Mouse (Mus musculus) CD4-positive helper T cell, adult 2 months (primary cell): ENCODE data around the gene Acbd3.

Experiments used
- DNase-seq: peaks from one replicate; pipeline ENCODE4 v3.0.0-alpha.2; 2012; ENCODE audit warnings: low read depth, missing footprints, low spot score

Gene Acbd3

DNA sequence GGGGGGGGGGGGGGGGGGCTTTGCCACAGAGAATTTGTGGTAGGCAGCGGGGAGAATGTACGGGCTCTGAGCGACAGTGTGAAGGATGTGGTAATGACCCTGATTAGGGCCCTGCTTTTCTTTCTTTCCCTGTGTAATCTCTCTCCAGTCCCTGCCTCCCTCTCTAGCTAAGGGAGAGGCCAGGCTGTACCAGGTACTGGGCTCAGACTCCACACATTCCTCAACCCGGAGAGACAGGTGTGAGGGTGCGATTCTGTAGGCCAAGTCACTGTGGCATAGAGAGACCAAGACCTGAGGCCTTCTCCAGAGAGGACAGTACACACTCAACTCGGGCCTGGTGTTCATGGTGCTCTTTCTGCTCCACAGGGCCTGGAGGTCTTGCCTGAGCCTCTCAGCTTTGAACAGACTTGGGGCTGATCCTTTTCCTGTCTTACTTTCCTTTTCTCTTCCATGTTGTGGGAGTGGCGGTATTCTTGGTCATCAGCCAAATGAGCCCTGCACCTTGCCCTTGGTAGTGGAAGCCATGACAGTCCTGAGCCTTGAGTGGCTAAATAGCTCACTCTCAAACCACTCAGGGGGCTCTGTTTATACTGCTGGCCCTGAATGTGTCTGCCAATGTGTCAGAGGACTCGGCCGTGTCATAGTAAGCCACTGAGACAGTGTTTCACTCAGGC lies 57.2 kb downstream of the Acbd3 start:
- no peak for DNase-seq

DNA sequence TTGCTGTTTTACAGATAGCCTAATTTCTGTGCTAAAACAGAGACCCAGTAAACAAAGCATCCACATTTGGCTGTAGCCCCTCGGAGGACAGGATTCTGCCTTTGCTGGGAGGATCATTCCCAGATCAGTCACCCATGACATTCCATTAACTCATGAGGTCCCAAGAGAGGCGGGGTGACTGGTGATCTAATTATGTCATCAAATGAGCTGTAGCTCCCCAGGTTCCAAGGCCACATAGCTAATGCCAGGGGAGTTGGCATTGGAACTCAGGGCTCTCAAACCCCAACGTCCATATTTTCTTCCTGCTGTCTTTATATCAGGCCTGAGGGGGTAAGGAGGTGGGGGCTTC lies 57.7 kb downstream of the Acbd3 start:
- no peak for DNase-seq

DNA sequence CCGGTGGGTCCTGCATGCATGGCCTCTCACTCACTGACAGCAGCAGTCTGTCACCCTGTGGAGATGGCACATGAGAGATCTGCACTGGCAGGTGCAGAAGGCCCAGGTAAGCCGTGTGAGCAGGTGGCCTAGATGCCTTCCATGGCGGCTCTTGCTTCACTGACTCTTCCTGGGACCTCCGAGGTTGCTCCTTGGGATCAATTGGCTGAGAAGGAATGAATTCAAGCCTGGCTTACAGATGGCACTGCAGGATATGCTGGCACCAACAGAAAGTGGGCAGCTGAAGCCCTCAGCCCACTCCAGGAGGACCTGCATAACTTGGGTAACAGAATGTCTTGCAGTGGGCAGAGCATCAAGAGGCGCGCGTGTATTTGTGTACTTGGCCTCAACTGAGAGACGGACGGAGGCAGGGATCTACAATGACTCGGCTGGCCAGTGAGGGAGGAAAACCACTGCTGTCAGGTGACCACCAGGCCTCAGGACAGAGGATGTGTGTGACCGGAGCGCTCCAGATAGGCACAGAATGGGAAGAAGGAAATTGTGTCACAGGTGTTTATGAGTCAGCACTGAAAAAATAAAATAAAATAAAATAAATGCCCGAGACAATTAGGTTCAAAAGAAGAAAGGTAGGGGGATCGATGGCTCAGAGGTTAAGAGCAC lies 66.1 kb downstream of the Acbd3 start:
- DNase-seq = no peak

DNA sequence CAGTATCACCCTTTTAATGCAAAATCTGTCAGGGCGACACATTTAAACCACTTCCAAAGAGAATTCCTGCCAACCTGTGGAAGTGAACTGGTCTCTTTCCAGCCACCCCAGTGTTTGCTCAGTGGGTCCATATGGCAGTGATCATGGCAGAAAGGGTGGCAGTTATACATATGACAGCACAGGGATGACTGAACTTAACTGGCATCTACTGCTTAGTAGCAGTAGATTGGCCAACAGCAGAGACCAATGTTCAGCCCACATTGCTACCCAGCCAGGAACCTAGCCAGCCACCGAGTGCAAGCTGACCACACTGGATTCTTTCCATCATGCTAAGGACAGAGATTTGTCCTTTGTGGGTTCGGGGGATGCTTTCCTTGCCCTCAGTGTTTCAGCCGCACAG lies 67.0 kb downstream of the Acbd3 start:
- DNase-seq = no peak

DNA sequence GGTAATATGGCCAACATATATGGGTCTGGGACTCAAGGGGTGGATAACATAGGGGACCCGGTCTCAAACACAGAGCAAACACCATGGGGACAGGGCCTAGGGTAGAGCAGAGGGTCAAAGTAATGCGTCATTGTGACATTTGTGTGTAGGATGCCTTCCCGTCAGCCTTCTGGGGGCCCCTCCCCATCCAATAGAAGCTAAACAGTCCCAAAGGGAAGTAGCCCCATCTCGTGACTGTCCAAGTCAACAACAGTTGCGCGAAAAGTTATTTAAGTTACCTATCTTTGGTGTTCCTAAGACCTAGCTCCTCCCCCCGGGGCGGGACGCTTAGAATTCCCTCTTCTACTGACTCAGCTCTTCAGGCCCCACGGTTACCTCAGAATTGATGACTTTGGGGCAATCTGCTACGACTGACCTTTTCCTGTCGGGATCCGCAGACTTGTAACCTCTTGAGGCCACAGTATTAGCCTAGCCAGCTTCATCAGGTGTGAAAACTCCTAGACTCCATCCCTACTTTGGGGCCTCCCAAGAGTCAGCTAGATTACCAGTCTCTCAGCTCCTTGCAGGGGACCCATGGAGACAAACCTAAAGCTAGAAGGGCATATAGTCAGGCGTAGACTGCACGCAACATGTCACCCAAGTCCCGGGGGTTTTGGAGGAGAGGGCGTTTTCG lies 67.7 kb downstream of the Acbd3 start:
- DNase-seq = no peak

DNA sequence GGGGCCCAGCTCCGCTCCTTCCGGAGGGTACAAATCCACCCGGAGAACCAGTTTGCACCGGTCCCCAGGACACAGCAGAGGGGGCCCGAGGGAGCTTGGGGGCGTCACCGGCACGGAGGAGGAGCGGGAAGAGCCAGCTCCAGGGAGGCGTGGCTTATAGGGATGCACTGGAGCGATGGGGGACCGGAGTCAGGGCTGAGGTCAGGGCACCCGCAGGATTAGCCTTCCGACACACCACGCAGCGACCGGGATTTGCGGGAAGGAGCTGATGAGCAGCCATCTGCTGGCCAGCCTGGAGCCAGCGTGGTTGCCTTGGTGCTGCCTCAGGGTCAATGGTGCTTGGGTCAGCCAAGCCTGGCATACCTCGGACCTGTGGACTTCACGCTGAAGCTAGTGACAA lies 68.3 kb downstream of the Acbd3 start:
- no peak for DNase-seq

DNA sequence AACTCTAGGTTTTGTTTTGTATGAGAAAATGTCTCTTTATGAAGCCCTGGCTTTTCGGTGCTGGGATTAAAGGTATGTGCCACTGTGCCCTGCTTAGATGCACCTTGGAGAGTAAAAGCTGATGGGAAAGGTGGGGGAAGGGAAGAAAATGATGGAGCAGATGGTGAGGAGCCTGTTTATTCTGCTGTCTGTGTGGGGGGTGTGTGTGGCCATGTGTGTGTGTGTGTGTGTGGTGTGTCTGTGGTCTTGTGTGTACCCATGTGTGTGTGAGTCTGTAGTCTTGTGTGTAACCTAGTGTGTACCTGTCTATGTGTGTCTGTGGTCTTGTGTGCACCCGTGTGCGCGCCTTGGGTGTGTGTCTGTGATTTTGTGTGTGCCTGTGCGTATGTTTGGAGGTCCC lies 72.8 kb downstream of the Acbd3 start:
- DNase-seq = no peak

DNA sequence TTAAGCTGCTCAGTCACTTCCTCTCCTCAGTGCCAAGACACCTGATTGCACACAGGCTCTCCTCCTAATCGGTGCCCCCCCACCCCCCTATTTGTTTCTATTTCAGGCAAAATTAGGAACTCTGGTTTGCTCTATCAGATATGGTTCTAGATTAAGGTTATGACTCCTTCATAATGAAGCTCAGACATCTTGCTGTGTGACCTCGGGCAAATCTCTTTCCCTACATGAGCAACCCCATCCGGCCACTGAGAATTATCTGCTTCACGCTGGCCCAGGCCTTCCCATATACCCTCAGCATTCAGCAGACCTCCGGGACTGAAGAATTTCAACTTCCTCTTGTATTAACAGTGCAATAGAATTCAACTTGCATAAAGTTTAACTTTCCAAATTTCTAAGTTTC lies 73.4 kb downstream of the Acbd3 start:
- no peak for DNase-seq

DNA sequence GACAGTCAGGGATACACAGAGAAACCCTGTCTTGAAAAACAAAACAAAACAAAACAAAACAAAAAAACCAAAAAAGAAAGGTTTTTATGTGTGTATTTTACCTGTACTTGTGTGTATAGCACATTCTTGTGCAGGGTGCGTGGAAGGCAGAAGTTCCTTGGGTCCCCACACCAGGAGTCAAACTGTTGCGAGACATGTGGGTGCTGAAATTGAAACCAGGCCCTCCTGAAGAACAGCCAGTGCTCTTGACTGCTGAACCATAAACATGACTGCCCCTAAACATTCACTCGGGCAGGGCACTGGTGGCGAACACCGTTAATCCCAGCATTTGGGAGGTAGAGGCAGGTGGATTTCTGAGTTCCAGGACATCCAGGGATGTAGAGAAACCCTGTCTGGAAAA lies 74.2 kb downstream of the Acbd3 start:
- DNase-seq = no peak

DNA sequence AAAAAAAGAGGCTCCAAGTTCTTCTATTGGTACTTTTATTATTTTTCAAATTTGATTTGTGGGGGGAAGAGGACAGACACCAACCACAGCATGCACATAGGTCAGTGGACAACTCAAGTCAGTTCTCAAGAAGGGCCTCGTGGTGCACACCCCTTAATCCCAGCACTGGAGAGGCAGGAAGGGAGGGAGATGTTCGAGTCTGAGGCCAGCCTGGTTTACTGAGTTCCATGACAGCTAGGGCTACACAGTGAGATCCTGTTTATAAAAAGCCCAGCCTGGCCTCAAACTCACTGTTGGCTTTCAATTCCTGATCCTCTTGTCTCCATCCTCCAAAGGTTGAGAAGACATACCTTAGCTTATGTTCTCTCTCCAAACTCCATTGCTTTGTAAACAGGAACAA lies 75.0 kb downstream of the Acbd3 start:
- no peak for DNase-seq

DNA sequence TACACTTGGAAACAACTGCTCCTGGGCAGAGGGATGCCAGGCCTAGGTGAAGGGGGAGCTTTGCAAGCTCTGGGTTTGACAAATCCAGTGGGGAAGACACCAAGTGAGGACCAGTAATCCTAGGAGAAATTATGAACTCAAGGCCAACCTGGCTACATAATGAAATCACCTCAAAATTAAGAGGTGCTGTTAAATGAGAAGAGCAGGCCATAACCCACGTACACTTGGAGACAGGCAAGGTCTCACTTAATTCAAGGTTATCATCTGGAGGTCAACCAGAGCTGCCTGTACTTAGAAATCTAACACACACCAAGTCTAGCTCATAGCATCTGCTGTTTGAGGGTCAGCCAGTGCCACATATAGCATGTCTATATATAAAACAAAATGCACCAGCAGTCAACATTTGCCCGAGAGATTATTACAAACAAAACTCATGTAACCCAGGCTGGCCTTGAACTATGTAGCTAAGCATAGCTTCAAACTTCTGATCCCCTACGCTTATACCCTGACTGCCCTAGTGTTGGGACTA lies 75.7 kb downstream of the Acbd3 start:
- no peak for DNase-seq
